Mouse (Mus musculus): ENCODE measurements at regions not wholly inside any gene's neighbourhood (a gene's known extent, or its start where the extent isn't known, plus 50 kb on each side); places are given as distances from the start of the nearest gene placed in this dataset.

DNA sequence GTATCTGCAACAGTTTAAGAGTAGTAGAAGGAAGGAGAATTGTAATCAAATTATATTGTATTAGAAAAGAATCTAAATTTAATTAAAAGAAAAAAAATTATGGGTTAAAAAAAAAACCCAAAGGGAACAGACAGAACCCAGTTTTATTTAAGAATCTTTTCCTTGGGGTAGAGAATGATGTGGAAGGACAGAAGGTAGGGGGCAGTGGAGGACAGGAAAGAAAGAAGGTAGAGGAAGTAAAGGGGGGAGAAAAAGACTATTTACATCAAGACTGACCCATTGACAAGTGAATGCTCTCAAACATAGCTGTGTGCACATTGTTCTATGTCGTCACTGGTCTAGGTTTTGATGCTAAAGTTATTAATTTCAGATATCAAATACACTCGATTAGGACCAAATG, 142.8 kb upstream of the Cdh20 start:
- TF ChIP-seq CTCF (IDR thresholded peaks at IDR 0.05; ENCODE audit: low read depth) (no peak), EP300 (IDR thresholded peaks at IDR 0.05; ENCODE audit: low read depth) (no peak)

All from liver, embryonic 14.5 days (tissue).